Mouse (Mus musculus): Measurements from ENCODE around the gene Fam192a.
A peak's percentile ranks its signal among the peaks of the same experiment; 100 is the strongest.

Gene Fam192a

DNA sequence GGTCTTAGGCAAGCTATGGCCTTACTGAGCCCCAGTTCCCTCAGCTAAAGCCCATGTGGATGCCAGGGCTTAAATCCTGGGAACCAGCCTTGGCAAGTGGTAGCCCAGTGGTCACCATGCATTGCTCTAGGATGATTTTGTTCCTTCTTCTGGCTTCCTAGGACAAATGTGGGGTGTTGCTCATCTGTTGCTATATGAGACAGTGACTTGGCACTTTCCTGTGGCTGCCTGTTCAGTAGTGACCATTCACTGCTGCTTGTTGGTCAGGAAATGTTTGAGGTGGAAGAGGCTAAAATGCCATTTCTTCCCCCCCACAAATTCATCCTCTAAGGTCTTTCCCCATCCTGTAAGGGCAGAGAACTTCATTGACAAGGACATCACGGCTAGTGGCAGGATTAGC lies 32.4 kb downstream of the Fam192a start:
- no peak for DNase-seq

DNA sequence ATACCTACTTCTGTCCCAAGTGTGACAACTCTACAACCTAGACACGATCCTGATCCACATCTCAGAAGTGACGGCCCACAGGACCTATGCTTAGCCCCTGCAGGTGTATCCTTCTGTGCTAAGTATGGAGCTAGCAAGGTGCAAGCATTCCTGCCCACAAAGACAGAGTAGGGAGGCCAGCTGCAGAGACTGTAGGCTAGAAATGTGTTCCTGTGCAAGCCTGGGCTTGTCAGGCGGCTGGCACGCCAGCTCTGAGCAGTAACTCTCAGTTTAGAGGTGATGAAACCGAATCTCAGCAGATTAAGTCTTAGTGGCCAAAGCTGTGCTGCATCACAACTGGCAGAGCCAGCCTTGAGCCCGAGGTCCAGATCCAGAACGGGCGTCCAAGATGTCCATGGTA lies 33.7 kb downstream of the Fam192a start:
- DNase-seq, result no peak

DNA sequence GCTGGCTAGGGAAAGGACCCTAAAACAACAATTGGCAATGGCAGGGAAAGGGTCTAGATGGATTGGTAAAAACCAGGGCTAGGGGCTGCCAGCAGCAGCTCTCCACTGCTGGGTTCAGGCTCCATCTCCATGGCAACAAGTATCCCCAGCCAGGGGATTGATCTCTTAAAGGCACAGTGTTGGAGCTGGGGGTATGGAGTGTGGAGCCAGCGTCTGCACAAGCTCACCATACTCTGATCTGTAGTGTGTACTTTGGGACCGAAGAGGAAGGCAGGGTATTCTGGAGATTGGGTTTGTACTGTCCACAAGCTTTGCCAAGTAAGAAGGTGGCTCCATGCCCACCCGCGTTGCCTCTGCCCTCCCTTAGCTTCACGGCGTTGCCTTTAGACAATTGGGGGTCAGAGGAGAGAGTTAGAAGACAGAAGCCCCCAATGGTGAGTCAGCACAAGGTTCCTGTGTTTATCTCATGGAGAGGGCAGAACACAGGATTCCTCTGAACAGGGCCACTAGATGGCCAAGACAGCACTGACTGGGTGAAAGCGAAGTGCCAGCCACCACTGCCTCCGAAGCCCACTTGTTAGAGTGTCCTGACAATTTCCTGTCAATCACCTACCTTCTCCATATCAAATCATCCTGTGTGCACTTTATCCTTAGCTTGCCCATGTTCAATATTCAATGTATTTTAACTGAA lies 34.5 kb downstream of the Fam192a start:
- DNase-seq, result no peak

DNA sequence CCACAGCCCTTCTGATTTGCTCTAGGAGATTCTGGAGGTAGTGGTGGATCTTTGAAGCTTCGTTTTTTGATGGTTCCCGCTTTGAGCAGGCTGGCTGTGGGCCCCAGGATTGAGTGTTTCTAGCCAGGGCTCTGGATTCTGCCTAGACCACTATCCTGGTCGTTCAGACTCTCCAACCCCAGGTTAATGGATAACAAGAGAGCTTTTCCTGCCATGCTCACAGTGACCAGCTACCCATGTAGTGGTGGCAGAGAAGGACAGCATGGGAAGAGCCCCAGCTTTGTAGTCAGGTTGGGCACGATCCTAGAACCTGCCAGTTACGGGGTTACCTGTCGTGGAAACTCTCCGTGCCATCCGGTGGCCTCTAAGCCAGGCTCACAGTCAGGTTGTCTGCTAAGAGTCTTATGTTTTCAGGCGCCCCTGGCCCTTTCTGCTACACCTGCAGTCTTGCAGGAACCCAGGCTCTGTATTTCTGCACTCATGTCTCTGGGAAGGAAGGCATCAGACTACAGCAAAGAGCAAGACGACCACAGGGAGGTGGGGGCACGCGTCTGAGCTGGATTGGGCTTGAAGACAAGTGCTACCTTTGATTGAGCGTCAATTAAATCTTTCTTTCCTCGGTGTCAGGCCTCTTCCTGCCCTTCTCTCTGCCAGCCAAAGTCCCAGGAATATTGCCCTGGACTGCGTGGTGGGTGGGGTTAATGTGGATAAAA lies 35.2 kb downstream of the Fam192a start:
- no peak for DNase-seq

DNA sequence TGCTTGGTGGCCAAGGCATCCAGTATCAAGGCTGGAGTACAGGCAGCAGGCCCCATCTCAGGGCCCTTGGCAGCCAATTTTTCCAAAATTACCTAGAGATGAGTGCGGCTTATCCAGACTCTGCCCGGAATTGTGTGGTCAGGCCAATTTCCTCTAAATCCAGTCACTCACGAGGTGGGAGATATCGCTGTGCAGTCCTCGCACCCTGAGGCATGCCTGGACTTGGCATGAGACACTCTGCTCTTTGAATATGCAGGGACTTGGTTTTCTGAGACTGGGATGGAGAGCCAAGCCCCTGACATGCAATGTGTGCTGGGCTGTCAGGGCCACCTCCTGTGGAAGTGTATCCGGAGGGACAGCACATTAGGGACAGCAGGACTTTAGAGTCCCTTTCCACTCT lies 35.8 kb downstream of the Fam192a start:
- DNase-seq, result no peak

DNA sequence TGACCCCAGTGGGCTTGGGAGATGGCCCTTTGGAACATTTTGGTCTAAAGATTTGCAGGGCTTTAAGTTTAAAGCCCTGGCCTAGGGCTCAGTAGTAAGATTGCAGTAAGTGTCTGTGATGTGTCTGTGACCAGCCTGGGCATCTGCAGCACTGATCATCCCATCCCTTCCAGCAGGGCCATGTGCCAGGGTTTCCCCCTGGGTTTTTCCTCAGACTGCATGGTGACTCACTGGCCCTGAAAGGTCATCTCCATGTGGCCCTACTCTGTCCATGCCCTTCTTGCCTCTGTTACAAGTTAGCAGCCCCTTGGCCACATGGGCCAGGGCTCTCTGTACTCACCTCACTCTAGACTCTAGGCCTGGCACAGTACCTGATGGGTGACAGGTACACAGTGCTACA lies 37.4 kb downstream of the Fam192a start:
- no peak for DNase-seq

DNA sequence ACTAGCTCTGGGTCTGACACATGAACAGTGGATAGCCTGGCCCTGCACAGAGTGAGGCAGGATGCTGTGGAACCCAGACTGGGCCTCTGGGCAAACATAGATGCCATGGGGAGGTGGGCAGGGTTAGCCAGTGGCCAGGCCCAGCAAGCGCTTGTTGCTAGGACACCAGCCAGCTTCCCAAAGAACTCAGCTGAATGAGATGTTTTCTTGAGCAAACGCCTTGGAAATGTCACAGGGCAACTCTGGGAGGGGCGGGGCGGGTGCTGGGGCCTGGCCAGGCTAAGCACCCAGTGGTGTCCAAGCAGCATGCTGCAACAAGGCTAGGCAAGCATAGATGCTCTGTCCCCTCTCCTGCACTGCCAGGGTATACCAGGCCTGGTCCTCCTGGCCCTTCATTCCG lies 40.5 kb downstream of the Fam192a start:
- no peak for DNase-seq

DNA sequence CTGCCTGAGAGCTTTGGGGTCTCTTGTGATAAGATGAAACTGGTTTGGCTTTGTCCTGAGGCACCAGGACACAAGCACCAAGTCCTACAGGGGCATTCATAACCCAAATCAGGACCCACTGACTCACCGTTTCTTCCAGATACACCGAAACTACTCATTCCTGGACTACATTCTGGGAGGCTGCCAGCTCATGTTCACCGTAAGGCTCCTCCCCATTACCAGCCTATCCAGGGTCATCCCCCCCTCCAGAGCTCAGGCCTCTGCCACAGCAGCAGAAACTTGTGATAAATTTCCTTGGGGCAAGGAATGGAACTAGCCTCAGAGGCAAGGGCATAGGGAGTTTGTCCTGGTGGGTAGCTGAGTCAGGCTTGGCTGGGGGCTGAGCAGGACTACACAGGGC lies 44.5 kb downstream of the Fam192a start:
- DNase-seq, result no peak

DNA sequence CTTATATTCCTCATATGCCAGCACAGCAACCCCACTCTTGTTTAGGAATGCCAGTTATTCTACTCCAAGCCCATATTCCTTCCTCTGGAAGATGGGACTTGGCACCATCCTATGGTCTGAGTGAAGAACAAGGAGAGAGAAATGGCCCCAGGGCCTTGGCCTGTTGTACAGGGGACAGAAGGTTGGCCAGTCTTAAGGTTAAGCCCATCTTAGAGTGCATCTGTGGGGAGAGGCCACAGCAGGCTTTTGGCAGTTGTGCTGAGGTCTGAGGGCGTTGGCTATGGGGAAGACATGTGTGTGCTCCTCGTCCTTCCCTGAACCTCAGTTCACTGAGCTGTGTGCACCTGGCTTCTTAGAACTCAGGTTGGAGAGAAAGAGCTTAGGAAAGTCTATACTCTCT lies 49.1 kb downstream of the Fam192a start:
- no peak for DNase-seq

DNA sequence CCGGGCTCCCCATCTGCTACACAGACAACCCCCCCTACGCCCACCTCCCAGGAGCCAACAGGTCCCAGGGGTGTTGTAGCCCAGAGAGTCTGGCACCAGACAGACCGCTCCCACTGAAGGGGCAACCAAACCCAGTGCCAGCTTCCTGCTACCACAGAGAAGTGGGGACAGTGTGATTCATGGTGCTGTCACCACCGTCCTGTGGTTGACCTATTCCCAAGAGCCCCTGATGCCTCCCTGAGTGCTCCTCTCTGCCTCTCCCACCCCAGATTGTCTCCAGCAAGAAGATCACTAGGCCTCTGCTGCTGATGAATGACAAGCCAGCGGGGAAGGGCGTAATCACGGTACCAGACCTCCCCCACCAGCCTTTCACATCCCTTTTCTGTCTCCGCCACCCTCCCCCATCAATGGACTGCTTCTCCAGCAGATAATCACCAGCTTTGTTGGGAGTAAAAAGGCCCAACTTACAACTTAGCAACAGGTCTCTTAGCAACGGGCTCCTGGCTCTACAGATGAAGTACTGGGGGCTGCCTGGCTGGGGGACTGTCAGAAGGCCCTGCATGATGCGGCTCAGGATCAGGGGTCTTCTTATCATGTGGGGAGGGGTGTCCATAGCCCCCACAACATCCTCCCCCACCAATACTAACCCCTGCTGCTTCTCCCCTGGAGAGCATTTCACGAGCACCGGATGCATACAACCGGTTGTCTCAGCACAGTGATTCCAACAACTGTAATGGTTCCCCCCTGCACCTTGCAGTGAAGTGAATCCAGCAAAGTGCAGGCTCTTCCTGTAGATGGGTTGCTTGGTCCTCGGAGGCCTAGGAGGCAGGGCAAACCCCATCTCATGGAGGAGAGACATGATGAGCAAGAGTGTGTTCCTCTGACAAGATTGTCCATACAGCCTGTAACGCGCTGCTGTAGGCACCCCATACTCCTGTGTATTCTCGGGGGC lies 50.0 kb downstream of the Fam192a start:
- no peak for DNase-seq

DNA sequence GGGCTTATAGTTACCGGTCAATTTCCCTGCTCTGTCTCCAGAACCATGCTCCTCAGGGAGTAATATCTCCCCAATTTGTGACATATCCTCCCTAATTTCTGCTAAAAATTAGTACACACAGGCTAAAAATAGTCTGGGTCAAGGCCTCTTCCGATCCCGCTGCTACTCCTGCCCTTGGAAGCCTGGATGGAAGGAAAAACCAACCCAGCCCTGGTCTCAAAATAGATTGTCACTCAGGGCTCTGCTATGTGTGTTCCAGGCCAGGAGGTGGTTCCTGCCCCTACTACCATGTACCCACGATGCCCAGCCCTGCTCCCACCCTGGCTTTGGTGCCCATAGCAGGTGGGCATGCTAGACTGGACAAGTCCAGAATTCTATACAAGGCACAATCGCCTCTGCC lies 51.8 kb downstream of the Fam192a start:
- DNase-seq, result no peak

DNA sequence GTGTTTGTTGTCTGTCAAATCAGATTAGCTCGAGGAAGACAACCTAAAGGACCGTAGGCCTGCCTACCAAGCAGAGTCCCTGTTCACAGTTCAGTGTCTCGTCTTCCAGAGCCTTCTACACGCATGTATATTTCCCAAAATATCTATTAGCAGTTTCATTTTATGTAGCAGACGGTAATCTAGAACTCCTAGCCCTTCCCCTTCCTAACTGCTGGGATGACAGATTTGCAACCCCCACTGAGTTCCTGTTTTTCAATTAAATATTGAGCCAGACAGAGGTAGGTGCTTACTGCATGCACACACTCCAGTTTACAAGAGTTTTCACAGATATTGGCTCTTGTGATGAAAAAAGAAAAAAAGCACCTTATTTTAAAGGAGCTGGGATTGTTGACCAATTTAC lies 52.3 kb downstream of the Fam192a start:
- no peak for DNase-seq

DNA sequence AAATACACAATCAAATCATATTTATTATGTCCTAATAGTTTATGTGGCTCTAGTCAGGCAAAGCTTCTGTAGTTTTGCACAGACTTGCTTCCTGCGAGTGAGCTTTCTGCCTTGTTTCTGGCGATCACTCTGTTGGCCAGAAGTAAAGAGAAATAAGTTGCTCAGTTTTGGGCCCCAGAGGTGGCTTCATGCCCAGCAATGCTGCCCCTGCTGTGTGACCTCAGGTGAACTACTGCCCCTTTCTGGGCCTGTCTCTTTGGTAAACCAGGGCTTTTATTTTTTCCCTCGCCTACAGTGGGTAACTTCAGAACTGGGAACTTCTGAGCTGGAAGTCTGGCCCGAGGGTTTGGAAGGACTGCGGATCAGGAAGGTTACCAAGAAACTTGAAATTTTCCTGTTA lies 52.8 kb downstream of the Fam192a start:
- DNase-seq, result no peak

DNA sequence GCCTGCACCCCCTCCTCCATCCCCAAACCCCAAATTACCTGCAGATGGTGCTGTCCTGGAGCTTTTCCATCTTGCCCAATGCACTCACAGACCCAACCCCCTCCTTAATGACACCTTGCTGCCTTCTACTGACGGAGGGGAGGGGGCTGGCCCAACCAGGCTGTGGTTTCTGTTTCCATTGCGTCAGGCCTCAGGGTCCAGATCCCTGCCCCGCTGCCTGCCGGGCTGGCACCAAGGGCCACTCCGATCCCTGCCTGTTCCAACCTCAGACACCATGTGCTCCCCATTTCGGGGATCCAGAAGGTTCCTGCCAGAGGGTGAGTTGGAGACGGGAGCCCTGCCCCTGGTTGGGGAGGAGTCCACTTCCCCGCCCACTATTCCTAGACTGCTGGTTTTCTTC lies 57.8 kb downstream of the Fam192a start:
- no peak for DNase-seq

DNA sequence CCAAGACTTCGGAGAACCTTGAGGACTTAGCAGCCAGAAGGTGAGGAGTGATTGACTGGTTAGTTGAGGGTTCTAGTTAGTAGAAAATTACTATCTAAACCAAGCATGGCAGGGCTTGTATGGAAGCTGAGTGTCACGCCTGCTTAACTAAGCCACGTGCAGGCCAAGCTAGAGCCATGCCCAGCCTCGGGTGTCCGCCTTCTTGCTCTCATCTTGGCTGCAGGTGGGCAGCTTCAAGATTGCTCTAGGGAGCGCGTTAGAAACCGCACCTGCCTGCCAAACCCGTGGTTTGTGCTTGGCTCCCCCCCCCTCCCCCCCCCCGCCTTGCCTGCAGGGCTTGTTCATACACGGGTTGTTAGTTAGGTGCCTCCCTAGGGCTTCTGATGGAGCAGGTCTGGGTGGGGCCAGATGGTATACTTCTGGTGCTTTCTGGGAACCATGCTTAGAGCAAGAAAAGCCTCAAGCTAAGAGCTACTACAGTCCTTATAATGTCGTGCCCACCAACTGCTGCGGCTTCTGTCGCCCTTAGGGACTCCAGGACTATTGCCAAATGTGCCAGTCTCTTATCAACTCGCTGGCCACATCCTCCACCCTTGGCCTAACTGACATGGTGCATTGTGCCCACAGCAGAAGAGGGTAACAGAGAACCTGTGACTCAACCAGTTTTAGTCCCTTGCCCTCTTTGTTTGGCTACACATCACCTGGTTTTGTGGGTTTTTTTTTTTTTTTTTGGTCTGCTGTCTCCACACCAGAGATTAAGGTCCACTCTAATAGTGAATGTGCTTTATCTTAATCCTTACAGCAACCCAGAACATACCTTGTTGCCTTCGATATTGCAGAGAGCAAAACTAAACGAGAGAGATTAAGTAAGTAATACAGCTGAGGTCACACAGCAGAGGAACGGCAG lies 60.7 kb downstream of the Fam192a start:
- no peak for DNase-seq

DNA sequence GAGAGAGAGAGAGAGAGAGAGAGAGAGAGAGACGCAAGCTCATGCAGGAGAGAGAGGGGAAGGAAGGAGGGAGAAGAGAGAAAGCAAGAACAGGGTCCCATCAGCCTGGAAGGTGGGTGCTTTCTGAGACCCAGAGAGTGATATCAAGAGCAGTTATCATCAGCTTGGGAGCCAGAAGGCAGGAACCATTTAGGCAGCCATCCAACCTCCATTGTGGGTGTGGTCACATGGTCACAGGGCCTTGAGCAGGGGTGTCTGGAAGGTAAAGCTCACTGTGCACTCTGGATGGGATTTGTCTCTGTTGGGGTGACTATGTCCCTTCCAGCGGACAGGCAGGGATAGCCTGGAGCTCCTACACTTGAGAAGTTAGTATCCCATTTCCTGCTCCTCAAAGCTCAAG lies 61.8 kb downstream of the Fam192a start:
- DNase-seq, result no peak

DNA sequence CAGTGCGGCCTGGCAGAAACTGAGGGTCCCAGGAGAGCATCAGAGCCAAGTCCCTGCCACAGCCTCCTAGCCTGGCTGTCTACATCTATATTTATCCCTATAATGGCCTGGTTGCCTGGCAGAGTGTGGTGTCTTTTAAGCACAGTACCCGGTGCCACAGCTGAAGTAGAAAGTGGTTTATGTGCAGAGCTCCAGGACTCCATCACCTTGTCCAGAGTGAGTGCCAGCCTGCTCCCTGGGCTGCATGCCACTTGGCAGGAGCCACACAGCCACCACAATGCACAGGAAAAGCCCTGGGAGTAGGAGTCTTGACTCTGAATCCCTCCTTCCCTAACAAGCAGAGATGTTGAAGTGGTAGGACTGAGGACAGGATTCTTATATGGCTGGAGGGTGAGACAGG lies 64.3 kb downstream of the Fam192a start:
- DNase-seq, result no peak

DNA sequence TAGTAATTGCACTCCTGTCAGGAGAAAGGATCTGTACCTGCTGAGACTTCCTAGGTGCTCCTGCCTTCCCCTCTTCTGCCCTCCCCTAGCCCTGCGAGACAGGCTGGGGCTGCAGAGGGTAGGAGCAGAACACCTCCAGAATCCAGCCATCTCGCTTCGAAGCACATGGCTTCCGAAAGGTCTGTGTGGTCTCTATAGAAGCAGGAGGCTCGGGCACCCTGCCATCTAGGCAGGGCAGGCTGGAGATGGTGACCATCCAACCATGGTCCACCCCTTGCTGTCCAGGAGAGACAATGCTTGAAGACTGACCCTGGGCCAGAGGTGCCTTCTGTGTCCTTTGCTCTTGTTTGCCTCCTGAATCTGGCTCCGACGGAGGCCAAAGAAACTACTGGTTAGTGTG lies 66.2 kb downstream of the Fam192a start:
- DNase-seq, result no peak

DNA sequence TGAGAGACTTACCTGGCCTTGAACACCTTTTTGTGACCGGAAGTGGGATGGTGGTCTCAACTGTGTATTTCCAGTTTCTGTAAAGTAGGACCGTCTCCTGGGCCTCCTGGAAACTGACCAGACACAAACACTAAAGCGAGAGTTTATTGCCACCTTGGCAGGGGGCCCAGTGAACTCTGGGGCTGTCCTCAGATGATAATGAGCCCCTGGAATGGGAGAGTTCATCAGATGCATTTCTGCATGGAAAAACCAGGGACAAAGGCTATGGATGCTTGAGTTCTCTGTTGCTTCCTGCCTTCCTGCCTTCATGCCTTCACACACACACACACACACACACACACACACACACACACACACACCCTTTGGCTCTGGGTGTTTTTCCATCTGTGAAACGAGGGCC lies 67.2 kb downstream of the Fam192a start:
- peak; percentile 28 to 36 for DNase-seq

DNA sequence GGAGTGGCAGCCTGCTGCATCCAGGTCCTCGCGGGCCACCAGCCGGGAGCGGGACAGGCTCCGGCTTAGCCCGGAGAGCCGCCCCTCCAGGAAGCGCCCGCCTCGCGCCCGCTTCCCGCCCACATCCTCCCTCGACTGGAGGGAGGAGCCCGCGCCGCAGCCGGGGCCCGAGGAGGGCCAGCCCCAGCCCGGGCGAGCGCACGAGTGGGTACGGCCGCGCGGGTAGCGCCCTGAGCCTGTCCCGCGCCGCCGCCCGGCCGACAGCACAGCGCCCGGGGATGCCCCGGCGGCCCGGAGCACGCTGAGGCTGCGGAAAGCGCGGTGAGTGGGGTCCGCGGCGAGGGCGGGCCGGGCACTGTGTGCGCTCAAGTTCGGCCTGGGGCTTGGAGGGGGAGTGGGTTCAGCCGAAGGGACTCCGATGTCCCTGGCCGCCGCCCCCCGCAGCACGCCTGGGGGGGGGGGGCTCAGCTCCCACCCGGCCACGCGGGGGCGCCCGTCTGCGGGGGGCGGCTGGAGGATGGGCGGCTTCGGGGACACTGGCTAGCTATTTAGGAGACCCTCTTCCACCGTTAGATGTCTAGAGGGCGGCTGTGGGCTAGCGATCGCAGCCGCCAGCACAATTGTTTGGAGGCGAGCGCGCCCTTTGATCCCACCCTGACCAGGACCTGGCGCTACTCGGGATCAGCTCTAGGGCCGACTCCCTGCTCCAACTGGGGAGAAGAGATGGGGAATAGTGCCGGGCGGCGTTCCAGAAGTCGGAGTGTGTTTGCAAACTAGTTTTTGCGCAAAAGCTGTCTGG lies 68.7 kb downstream of the Fam192a start, which contains the start of gene Cpne2:
Gene Cpne2, plus strand, starts transcription at position 118 of the 799 bp plus-strand sequence.
- DNase-seq, result peak; percentile 76 to 82

DNA sequence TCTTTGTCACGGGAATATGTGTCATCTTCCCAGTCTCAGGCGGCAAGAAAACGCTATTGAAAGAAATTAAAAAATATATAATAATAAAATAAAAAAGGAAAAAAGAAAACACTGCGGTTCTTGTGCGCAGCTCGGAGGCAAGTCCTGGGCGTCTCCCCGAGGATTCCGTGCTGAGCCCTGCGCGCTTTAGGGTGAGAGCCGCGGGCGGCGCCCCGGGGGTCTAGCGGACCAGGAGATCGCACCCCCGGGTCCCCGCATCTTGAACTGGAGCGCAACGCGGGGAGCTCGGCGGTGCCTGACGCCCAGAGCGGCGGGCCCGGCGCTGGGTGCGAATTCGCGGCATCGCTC lies 69.3 kb downstream of the Fam192a start:
- DNase-seq, result no peak

DNA sequence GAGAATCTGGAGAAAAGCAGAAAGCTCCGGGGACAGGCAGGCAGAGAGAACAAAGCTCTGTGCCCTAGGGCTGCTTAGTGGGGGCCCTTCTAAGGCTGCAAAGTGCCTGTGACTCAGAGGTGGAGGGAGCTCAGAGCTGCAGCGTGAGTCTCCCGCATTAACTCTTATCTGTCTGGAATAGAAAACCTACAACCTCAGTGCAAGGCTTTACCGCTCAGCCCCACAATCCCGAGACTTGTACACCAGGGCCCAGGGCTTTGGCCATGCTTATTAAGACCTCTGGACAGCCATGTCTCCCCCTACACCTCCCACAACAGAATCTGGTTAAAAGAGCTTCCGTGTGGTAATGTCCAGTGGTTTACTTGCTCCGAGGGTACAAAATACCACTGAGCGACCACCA lies 69.8 kb downstream of the Fam192a start:
- DNase-seq, result no peak
